Mouse (Mus musculus): ENCODE measurements around the gene Lonp2.

Lonp2 gene

DNA sequence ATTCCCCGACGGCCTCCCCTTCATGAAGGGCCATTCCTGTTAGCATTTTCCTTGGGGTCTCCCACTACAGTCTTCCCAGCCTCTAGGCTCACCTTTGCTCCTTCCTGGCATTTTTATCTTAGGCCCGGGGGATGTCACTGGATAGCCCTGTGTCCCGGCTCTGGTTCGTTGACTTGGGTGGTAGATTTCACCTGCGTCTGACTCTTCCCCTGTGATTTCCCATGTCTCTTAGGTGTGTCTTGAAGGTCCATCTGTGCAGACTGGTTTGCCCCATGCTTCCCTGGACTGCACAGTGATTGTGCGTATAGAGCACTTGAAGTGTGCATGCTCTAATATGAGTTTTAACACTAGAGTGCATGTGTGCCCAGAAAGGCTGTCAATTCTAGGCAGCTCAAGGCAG is 1.1 kb downstream of the Lonp2 start:
- DNase-seq (ENCODE audit: low spot score), result no peak

DNA sequence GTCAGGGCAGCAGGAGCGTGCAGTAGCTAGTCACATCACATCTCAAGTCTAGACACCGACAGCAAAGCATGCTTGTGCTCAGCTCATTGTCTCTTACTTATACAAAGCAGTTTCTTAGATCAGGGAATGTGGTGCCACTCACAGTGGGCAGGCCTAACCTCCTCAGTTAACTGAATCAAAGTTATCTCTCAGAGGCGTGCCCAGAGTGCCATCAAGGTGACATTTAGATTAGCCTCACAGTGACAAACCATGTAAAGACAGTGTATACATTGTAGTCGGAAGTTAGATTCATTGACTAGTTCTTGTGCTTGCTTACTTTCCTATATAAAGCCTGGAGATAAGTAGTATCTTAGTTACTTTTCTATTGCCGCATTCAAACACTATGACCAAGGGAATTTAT is 6.4 kb downstream of the Lonp2 start:
- no peak for DNase-seq (ENCODE audit: low spot score)

DNA sequence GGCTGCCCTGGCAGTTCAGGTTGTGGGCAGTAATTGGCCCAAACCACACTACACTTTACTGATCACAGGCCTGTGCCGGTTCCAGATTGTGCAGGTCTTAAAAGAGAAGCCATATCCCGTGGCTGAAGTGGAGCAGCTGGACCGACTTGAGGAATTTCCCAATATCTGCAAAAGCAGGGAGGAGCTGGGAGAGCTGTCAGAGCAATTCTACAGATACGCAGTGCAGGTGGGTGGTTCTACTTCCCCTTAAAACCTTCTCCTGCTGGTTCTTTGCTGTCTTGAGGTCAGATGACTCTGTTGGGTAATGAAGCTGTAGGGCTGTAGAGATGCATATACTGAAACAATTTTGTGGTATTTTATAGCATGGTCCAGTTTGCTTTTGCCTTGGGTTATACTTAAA is 7.6 kb downstream of the Lonp2 start:
- no peak for DNase-seq (ENCODE audit: low spot score)

- no peak for DNase-seq (ENCODE audit: low spot score)
Observed at GRCm38 (mm10) chr8:86637826-86638225, 14.0 kb downstream of the Lonp2 start.

DNA sequence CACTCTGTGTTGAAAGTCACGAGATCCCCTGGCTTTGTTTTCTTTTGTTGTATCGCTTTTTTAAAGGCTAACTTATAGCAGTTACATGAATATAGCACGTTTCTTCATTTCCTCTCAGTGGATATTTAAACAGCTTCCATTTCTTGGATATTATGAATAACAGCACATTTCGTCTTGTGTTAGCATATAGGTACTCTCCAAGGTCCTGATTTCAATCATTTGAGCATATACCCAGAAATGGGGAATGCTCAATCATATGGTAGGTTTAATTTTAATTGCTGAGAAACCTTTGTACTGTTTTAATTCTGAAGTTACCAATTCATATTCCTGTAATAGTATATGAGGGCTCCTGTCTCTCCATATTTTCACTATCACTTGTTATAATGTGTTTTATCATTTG is 15.1 kb downstream of the Lonp2 start:
- no peak for DNase-seq (ENCODE audit: low spot score)

GRCm38 (mm10) chr8:86642682-86643081 is 18.8 kb downstream of the Lonp2 start:
- no peak for DNase-seq (ENCODE audit: low spot score)

GRCm38 (mm10) chr8:86644661-86645060 is 20.8 kb downstream of the Lonp2 start:
- no peak for DNase-seq (ENCODE audit: low spot score)

DNA sequence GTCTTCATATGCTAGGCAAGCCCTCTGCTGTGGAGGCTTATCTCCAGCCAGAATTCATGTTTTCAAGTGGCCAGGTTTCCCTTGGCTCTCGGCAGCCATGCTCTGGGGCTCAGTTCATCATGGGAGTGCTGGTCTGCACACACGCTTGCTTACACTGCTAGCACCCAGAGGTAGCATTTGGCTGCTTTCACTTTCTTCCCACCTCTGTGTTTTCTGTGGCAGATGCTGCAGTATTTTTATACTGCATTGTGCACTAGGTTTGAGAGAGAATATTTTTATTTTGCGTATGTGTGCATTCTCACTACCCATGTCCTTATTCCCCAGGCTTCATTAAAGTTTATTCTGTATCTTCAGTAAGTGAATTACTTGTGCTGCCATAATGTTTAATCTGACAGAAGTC is 23.9 kb downstream of the Lonp2 start:
- no peak for DNase-seq (ENCODE audit: low spot score)

GRCm38 (mm10) chr8:86651416-86651815 is 27.6 kb downstream of the Lonp2 start:
- DNase-seq (ENCODE audit: low spot score), result no peak

DNA sequence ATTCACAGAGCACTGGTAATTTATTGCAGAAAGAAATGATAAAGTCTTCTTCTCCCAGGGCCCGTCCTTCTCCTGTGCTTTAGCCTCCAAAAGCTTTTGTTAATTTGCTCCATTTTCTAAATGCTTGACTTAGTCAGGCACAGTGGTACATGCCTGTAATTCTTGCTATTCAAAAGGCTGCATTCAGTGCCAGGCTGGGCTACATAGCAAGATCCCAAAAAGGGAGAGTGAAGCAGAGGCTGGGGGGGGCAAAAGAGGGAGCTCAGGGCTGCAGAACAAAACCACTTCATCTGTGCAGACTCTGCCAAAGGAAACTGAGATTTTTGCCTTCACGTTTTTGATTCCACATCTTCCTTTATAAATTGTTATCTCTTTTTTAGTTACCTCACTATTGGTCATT is 28.7 kb downstream of the Lonp2 start:
- DNase-seq (ENCODE audit: low spot score), result no peak

DNA sequence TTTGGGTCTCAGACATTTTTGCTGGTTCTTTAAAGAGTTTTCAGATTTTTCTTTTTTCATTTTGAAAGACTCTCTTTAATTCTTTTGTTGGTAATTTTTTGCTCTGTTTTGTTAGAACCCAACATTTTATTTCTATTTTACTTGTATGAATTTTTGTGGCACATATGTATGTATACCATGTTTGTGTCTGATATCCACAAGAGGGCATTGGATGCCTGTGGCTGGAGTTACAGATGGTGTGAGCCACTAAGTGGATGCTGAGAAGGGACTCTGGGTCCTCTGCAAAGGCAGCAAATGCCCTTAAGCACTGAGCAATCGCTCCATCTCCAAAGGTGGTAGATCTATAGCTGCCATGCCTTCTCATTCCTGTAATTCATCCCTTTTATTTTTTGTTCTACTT is 30.7 kb downstream of the Lonp2 start:
- no peak for DNase-seq (ENCODE audit: low spot score)

- DNase-seq (ENCODE audit: low spot score), result no peak
Observed at GRCm38 (mm10) chr8:86668750-86669149, 44.9 kb downstream of the Lonp2 start.

DNA sequence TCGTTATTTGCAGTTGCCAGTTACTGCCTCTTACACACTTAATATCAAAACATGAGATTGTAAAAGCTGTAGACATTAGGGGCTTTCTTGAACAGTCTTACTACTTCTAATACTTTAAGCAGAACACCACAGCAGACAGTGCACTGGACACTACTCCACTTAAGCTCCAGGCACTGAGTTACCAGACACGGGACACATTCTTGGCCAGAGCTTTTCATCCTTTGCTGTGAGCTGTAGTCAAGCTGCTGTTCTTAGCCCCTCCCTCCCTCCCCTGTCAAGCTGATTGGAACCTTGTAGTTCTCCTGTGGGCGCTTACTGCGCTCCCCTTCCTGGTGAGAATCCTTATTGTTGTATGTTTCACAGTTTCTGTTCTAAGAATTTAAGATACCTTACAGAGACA is 45.4 kb downstream of the Lonp2 start:
- DNase-seq (ENCODE audit: low spot score), result no peak

- no peak for DNase-seq (ENCODE audit: low spot score)
Observed at GRCm38 (mm10) chr8:86686629-86687028, 62.8 kb downstream of the Lonp2 start.

DNA sequence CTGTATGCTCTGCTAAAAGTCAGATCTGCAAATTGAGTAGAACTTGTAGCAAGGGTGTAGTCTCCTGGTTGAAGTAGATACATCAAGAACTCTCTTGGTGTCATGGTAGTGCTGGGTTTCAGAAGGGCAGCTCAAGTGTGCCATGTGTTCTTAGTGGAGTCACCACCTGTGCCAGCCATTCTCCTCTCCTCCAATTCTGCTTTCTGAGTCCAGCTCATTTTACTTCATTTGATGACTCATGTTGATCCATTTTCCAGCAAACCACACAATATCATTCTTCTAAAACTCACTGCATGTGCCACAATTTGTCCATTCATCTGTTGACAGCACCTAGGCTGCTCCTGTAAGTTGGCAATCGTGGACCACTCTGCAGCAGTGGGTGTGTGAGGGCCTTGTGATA is 68.3 kb downstream of the Lonp2 start:
- DNase-seq (ENCODE audit: low spot score), result no peak

DNA sequence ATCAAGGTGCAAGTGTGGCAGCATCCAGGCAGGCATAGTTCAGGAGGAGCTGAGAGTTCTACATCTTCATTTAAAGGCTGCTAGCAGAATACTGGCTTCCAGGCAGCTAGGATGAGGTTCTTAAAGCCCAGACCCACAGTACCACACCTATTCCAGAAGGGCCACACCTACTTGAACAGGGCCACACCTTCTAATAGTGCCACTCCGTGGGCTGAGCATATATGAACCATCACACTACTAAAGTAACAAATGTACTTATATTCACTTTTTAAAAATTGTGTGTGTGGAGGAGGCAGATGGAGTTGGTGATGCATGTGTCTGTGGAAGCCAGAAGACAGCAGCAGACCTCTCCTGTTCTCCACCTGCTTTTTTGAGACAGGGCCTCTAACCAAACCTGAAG is 70.2 kb downstream of the Lonp2 start:
- no peak for DNase-seq (ENCODE audit: low spot score)

DNA sequence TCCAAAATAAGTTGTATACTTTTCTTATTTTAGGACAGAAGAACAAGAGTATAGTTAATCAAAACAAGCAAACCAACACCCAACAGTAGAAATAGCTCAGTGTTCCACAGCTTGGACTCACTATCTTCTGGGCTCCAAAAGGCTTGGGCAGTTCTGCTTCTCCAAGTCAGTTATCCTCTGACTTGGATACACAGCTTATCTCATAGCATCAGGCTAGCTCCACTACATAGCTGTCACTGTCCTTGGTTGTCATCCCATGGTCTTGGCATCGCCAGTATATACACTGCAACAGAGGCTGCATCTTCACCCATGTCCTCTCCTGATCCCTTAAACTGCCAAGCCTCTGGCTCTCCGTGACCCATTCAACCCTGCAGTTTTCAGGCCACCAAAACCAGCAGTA is 71.9 kb downstream of the Lonp2 start:
- no peak for DNase-seq (ENCODE audit: low spot score)

DNA sequence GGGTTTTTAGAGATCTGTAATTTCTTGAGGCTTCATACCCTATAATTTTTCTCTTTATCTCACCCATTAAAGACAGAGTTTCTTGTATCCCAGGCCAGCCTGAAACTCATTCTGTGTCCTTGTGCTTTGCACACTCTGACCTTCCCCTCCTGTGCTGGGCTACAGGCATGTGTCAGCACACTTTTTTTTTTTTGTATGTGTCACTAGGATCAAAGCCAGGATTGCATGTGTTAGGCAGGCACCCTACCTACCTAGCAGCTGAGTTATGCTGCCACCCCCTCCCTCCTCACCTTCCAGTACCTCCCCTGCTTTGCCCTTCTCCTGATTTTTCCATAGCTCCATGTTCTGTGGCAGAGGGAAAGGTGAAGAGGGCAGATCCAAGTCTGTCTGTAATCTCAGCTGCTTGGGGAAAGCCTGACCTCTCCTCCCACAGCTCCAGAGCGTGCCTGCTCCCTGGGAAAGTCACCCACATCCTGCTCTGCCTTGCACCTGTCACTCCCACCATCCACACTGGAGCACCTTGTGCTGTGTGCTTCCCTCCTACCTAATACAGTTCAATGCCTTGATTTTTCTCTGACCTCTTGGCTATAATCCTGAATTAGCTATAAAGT is 75.1 kb downstream of the Lonp2 start:
- DNase-seq (ENCODE audit: low spot score), result no peak

- no peak for DNase-seq (ENCODE audit: low spot score)
Observed at GRCm38 (mm10) chr8:86699471-86699870, 75.6 kb downstream of the Lonp2 start.

DNA sequence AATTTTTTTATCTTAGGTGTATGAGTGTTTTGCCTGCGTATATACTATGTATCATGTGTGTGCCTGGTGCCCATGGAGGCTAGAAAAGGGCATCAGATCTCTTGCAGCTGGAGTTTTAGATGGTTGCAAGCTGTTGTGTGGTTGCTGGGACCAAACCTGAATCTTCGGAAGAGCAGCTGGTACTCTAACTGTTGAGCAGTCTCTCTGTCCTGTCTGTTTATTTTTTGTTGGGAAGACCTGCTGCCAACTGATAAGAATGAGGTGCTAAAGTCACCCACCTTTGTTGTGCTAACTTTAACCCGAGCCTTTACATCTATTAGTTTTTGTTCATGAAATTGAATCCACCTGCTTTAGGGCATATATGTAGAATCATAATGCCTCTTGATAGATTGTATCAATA is 78.6 kb downstream of the Lonp2 start:
- DNase-seq (ENCODE audit: low spot score), result no peak

GRCm38 (mm10) chr8:86705317-86705716 is 81.5 kb downstream of the Lonp2 start:
- DNase-seq (ENCODE audit: low spot score), result no peak

GRCm38 (mm10) chr8:86706756-86707155 is 82.9 kb downstream of the Lonp2 start:
- DNase-seq (ENCODE audit: low spot score), result no peak

- DNase-seq (ENCODE audit: low spot score), result no peak
Observed at GRCm38 (mm10) chr8:86707873-86708272, 84.0 kb downstream of the Lonp2 start.

DNA sequence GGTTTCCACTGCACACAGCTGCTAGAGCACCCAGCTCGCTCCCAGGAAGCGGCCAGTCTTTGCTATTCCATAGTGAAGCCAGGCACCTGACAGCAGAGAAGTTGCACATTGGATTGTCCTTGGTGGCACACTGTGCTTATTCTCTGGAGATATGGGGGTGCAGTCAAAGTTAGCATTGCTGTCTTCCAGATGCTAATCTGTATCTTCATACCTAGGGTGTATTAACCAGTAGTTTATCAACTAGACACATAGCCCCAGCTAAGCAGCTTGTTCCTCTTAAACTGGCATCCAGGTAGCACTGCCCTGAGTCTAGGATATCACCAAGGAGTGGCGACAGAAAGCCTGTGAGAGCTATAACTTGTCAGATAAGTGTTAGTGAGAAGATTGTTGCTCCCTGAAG is 88.8 kb downstream of the Lonp2 start:
- DNase-seq (ENCODE audit: low spot score), result no peak

All from testis, postnatal 10 days (tissue).